In the genomic region with DNA sequence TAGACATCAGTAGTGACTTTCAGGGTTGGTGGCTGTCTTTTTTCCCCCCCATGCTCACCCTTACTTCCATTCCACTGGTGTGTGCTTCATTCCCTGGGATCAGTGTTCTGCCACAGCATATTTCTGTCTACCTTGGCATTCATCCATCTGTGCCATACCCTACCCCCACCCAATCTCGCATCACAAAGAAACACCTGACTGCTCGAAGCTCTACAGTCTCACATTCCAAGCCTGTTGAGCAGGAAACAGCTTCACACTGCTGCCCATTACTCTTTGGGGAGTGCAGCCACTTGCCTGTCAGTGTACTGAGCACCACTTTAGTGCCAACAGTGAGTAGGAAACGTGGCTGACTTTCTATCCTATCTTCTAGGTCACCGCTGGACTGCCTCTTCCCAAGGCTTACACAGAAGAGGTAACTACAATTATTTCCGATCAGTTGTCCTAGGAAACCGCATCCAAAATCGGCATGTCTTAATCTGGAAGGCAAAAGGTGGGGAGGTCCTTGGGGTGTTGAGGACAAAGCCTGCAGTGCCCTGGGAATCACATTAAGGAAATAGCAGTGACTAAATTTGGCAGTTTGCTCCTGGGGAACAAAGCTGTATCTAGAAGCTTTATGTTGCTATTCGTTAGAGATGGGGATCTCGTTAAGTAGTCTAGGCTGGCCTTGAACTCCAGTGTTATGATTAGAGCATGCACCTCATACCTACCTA, we compare ENCODE assay signal across 12 mouse cellular contexts. TPM values are rescaled to one million over a fixed set of nuclear protein-coding genes. Genes with fewer than 3 reads are reported as not detected.
A peak's percentile ranks its signal among the peaks of the same experiment; 100 is the strongest.
DNase-seq lines count a peak whose midpoint lies in the region; ATAC-seq and TF ChIP-seq lines count a peak whose summit lies in the region.
"Had no signal": no experiment of that assay in that cellular context is flagged by ENCODE, and none has a peak within 500 bp of the region (broad histone marks: within the 10 kb centered on the region; RNA-seq: fewer than 3 reads in every experiment).

No protein-coding gene starts in this region.

- peak; percentile 86 for TF ChIP-seq EP300 in lung, postnatal 0 days (IDR thresholded peaks at IDR 0.05)

- no peak overlapping the region for H3K9ac ChIP-seq in kidney, embryonic 14.5 days (ENCODE audit: low read depth, low read length)
- H3K9ac ChIP-seq in embryonic facial prominence, embryonic 13.5 days, result no peak overlapping the region
- H3K9ac ChIP-seq in heart, embryonic 14.5 days (ENCODE audit: low read length), result no peak overlapping the region
- 0 out of 2 replicates have a peak overlapping the region, but pooled peaks have one; percentile 13 for H3K9ac ChIP-seq in lung, postnatal 0 days (replicated peaks; ENCODE audit: low read depth)
- H3K9ac ChIP-seq: forebrain, embryonic 13.5 days; hindbrain, embryonic 15.5 days had no signal

- TF ChIP-seq CTCF in lung, postnatal 0 days (IDR thresholded peaks at IDR 0.05), result no peak

- H3K4me2 ChIP-seq in kidney, embryonic 14.5 days (replicated peaks; ENCODE audit: low read depth, low read length), result no peak overlapping the region
- H3K4me2 ChIP-seq in embryonic facial prominence, embryonic 13.5 days, result no peak overlapping the region
- no peak overlapping the region for H3K4me2 ChIP-seq in heart, embryonic 14.5 days (ENCODE audit: low read length)
- H3K4me2 ChIP-seq in lung, postnatal 0 days (replicated peaks; ENCODE audit: low read depth, low read length), result peak overlapping the region; percentile 23; the same call in 1 of the 2 replicates
- H3K4me2 ChIP-seq: forebrain, embryonic 13.5 days; hindbrain, embryonic 15.5 days had no signal

- no peaks in the 10 kb centered on the region for H3K9me3 ChIP-seq in kidney, embryonic 14.5 days (ENCODE audit: control insufficient read depth, low read length)
- H3K9me3 ChIP-seq in embryonic facial prominence, embryonic 13.5 days, result no peaks in the 10 kb centered on the region
- no peaks in the 10 kb centered on the region for H3K9me3 ChIP-seq in heart, embryonic 14.5 days (ENCODE audit: control insufficient read depth, low read length)
- no peaks in the 10 kb centered on the region for H3K9me3 ChIP-seq in lung, postnatal 0 days (ENCODE audit: low read length)
- H3K9me3 ChIP-seq: forebrain, embryonic 13.5 days; hindbrain, embryonic 15.5 days had no signal

- H3K4me3 ChIP-seq in kidney, embryonic 14.5 days (ENCODE audit: low read length), result no peak overlapping the region
- H3K4me3 ChIP-seq in embryonic facial prominence, embryonic 13.5 days, result no peak overlapping the region
- H3K4me3 ChIP-seq in heart, embryonic 14.5 days (ENCODE audit: control insufficient read depth in 1 of 2, insufficient read depth in 1 of 2, low read depth in 1 of 2, low read length in 2 of 2), result no peak overlapping the region
- no peak overlapping the region for H3K4me3 ChIP-seq in lung, postnatal 0 days (ENCODE audit: low read depth, low read length)
- H3K4me3 ChIP-seq: forebrain, embryonic 13.5 days; hindbrain, embryonic 15.5 days had no signal

- DNase-seq in kidney, adult 8-10 months, result no peak
- peak; percentile 77 for DNase-seq in lung, postnatal 0 days (ENCODE audit: low spot score)
- no peak for DNase-seq in c-Kit-positive CD71-positive TER-119-positive erythroid progenitor cells, embryonic 14.5 days (ENCODE audit: low spot score)
- DNase-seq in left cerebral cortex, adult 11 months (ENCODE audit: low spot score), result no peak
- DNase-seq: adrenal gland, postnatal 25 days; cerebellum, postnatal 36 days; left cerebral cortex, postnatal 4 days had no signal

- WGBS in kidney, embryonic 14.5 days, result 60% methylated on average over 9 of the region's 9 CpGs
- 80% methylated on average over 9 of the region's 9 CpGs for WGBS in embryonic facial prominence, embryonic 13.5 days
- WGBS in heart, embryonic 14.5 days, result 56% methylated on average over 9 of the region's 9 CpGs
- 57% methylated on average over 9 of the region's 9 CpGs for WGBS in lung, postnatal 0 days

- peak; percentile 22; the same call in 1 of the 2 replicates for ATAC-seq in kidney, embryonic 14.5 days (ENCODE audit: low FRiP score, low TSS enrichment)
- ATAC-seq in embryonic facial prominence, embryonic 13.5 days (ENCODE audit: insufficient number of reproducible peaks, insufficient read depth, low FRiP score, low TSS enrichment, low read depth), result peak; percentile 56; the same call in 1 of the 2 replicates
- no peak for ATAC-seq in heart, embryonic 14.5 days (ENCODE audit: insufficient number of reproducible peaks, insufficient read depth, low FRiP score, low read depth)
- peak; percentile 78 for ATAC-seq in lung, postnatal 0 days
- ATAC-seq: forebrain, embryonic 13.5 days had no signal

- peak overlapping the region; percentile 72; the same call in 1 of the 2 replicates for H3K27ac ChIP-seq in kidney, embryonic 14.5 days (ENCODE audit: low read depth, low read length)
- H3K27ac ChIP-seq in embryonic facial prominence, embryonic 13.5 days, result no peak overlapping the region
- peak overlapping the region; percentile 18 to 55 for H3K27ac ChIP-seq in heart, embryonic 14.5 days (replicated peaks in 1 of 2; ENCODE audit: control insufficient read depth in 1 of 2, insufficient read depth in 1 of 2, low read depth in 2 of 2, low read length in 2 of 2)
- peak overlapping the region; percentile 77 for H3K27ac ChIP-seq in lung, postnatal 0 days (ENCODE audit: low read length)
- H3K27ac ChIP-seq: forebrain, embryonic 13.5 days; hindbrain, embryonic 15.5 days had no signal

- peaks cover 38% of the 10 kb centered on the region for H3K36me3 ChIP-seq in kidney, embryonic 14.5 days (ENCODE audit: control insufficient read depth, insufficient read depth, low read length)
- H3K36me3 ChIP-seq in embryonic facial prominence, embryonic 13.5 days, result peaks cover 54% of the 10 kb centered on the region
- H3K36me3 ChIP-seq in heart, embryonic 14.5 days (ENCODE audit: control insufficient read depth, insufficient read depth, low read length), result peaks cover 25% of the 10 kb centered on the region
- H3K36me3 ChIP-seq in lung, postnatal 0 days (ENCODE audit: insufficient read depth, low read length), result no peaks in the 10 kb centered on the region

- peaks cover 14% of the 10 kb centered on the region for H3K4me1 ChIP-seq in kidney, embryonic 14.5 days (ENCODE audit: control insufficient read depth, insufficient read depth, low read length)
- peaks cover 12% of the 10 kb centered on the region for H3K4me1 ChIP-seq in embryonic facial prominence, embryonic 13.5 days
- H3K4me1 ChIP-seq in heart, embryonic 14.5 days (ENCODE audit: control insufficient read depth in 2 of 2, insufficient read depth in 2 of 2, low read length in 2 of 2), result peaks cover 28 to 29% of the 10 kb centered on the region in 2 experiments
- H3K4me1 ChIP-seq in lung, postnatal 0 days (ENCODE audit: insufficient read depth, low read depth, low read length), result peaks cover 16% of the 10 kb centered on the region; the same call in 1 of the 2 replicates

- H3K27me3 ChIP-seq in kidney, embryonic 14.5 days (ENCODE audit: control insufficient read depth, insufficient read depth, low read length), result no peaks in the 10 kb centered on the region
- no peaks in the 10 kb centered on the region for H3K27me3 ChIP-seq in embryonic facial prominence, embryonic 13.5 days
- no peaks in the 10 kb centered on the region for H3K27me3 ChIP-seq in heart, embryonic 14.5 days (ENCODE audit: control insufficient read depth, insufficient read depth, low read length)
- no peaks in the 10 kb centered on the region for H3K27me3 ChIP-seq in lung, postnatal 0 days (replicated peaks; ENCODE audit: insufficient read depth, low read length)
- H3K27me3 ChIP-seq: forebrain, embryonic 13.5 days; hindbrain, embryonic 15.5 days had no signal

RNA-seq across cellular contexts. Expression of a gene that starts 17.7 kb away (rescaled TPM):
- polyA plus RNA-seq in kidney, embryonic 14.5 days (2014; fragmentation: Nextera tagmentation; extraction: Ambion mirVana), result 0.96 and 1.7 TPM in 2 replicates
- 1.1 and 1.5 TPM in 2 replicates for polyA plus RNA-seq in embryonic facial prominence, embryonic 13.5 days (2015; fragmentation: Nextera tagmentation; extraction: Ambion mirVana)
- 4.2 and 5.3 TPM in 2 replicates for polyA plus RNA-seq in heart, embryonic 14.5 days (2014; fragmentation: Nextera tagmentation; extraction: Ambion mirVana)
- polyA plus RNA-seq in lung, postnatal 0 days (2015; fragmentation: Nextera tagmentation; extraction: Ambion mirVana), result 84.2 and 108 TPM in 2 replicates

RNA-seq across cellular contexts. Expression of a gene that starts 51.9 kb away (rescaled TPM):
- polyA plus RNA-seq in kidney, embryonic 14.5 days (2014; fragmentation: Nextera tagmentation; extraction: Ambion mirVana), result 58.1 and 102 TPM in 2 replicates
- polyA plus RNA-seq in embryonic facial prominence, embryonic 13.5 days (2015; fragmentation: Nextera tagmentation; extraction: Ambion mirVana), result 73.9 and 76.8 TPM in 2 replicates
- 37.2 and 37.3 TPM in 2 replicates for polyA plus RNA-seq in heart, embryonic 14.5 days (2014; fragmentation: Nextera tagmentation; extraction: Ambion mirVana)
- 105 and 111 TPM in 2 replicates for polyA plus RNA-seq in lung, postnatal 0 days (2015; fragmentation: Nextera tagmentation; extraction: Ambion mirVana)

Comparison
In these comparisons a context has a peak if more than half of its experiments do, and no peak if none do; other contexts are left out.
1. RNA of a gene that starts 17.7 kb away (polyA plus RNA-seq): 84.2 to 108 TPM in lung, postnatal 0 days; 4.2 to 5.3 TPM in heart, embryonic 14.5 days, 0.96 to 1.7 TPM in kidney, embryonic 14.5 days and 1.1 to 1.5 TPM in embryonic facial prominence, embryonic 13.5 days; every median in the first group is over 10 times any median in the second.